In the genomic region with DNA sequence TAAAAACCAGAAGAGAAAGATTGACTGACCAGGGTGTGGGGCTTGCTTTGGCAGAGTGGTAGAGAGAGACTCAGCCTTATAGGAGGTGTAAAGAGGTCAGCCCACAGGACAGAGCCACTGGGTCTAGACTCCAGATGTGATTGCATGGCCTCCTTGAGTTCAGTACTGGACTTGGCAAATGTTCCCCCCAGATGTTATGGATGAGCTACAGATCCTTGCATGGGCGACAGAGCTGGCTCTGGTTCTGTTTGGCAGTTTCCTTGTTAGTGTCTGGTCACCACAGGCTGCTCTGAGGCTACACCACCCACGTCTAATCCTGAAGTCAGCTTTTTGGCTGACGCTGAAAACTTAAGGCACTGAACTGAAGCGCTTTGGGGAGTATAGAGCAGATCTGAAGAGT, we compare ENCODE assay signal across 19 mouse cellular contexts.
A peak's percentile ranks its signal among the peaks of the same experiment; 100 is the strongest.
DNase-seq lines count a peak whose midpoint lies in the region; ATAC-seq lines count a peak whose summit lies in the region.
"Had no signal": no experiment of that assay in that cellular context is flagged by ENCODE, and none has a peak within 500 bp of the region (broad histone marks: within the 10 kb centered on the region; RNA-seq: fewer than 3 reads in every experiment).

No protein-coding gene starts in this region.

- H3K4me2 ChIP-seq in intestine, embryonic 16.5 days (ENCODE audit: low read depth, low read length): no peak overlapping the region
- H3K4me2 ChIP-seq in intestine, embryonic 15.5 days (replicated peaks): no peak overlapping the region
- H3K4me2 ChIP-seq: embryonic facial prominence, embryonic 15.5 days; forebrain, embryonic 13.5 days; liver, embryonic 12.5 days had no signal

- H3K27ac ChIP-seq in intestine, embryonic 16.5 days (ENCODE audit: low read length): no peak overlapping the region
- no peak overlapping the region for H3K27ac ChIP-seq in intestine, embryonic 15.5 days
- H3K27ac ChIP-seq: embryonic facial prominence, embryonic 15.5 days; forebrain, embryonic 13.5 days; liver, embryonic 12.5 days had no signal

- H3K27me3 ChIP-seq in intestine, embryonic 16.5 days (replicated peaks; ENCODE audit: control insufficient read depth, insufficient read depth, low read length): no peaks in the 10 kb centered on the region
- H3K27me3 ChIP-seq in intestine, embryonic 15.5 days (replicated peaks): no peaks in the 10 kb centered on the region
- H3K27me3 ChIP-seq: embryonic facial prominence, embryonic 15.5 days; forebrain, embryonic 13.5 days; liver, embryonic 12.5 days had no signal

- WGBS in intestine, embryonic 16.5 days: 67% methylated on average over 4 of the region's 4 CpGs
- WGBS in intestine, embryonic 15.5 days: 71% methylated on average over 4 of the region's 4 CpGs

- no peak overlapping the region for H3K9ac ChIP-seq in intestine, embryonic 16.5 days (ENCODE audit: low read depth, low read length)
- no peak overlapping the region for H3K9ac ChIP-seq in intestine, embryonic 15.5 days
- H3K9ac ChIP-seq: embryonic facial prominence, embryonic 15.5 days; forebrain, embryonic 13.5 days; liver, embryonic 12.5 days had no signal

- H3K36me3 ChIP-seq in intestine, embryonic 16.5 days (ENCODE audit: control insufficient read depth, insufficient read depth, low read length): no peaks in the 10 kb centered on the region
- H3K36me3 ChIP-seq in intestine, embryonic 15.5 days: no peaks in the 10 kb centered on the region
- H3K36me3 ChIP-seq: embryonic facial prominence, embryonic 15.5 days; liver, embryonic 12.5 days had no signal

- no peaks in the 10 kb centered on the region for H3K9me3 ChIP-seq in intestine, embryonic 16.5 days (ENCODE audit: control insufficient read depth, low read length)
- H3K9me3 ChIP-seq in intestine, embryonic 15.5 days: no peaks in the 10 kb centered on the region
- H3K9me3 ChIP-seq: embryonic facial prominence, embryonic 15.5 days; forebrain, embryonic 13.5 days; liver, embryonic 12.5 days had no signal

- peak; percentile 39 for DNase-seq in urinary bladder, postnatal 14 days (ENCODE audit: low spot score)
- no peak for DNase-seq in urinary bladder, adult 2 months (ENCODE audit: low spot score)
- DNase-seq in heart, adult 9 months (ENCODE audit: low spot score in 2 of 2): peak; percentile 25 to 33
- DNase-seq in skeletal muscle tissue, adult 2 months (ENCODE audit: low read depth, low spot score): peak; percentile 49
- DNase-seq in frontal cortex, postnatal 25 days (ENCODE audit: low spot score in 2 of 2): no peak
- no peak for DNase-seq in frontal cortex, postnatal 10 days (ENCODE audit: low spot score in 2 of 2)
- DNase-seq: adrenal gland, adult 8-10 months; cerebellum, adult 18-20 months; kidney, adult 8-10 months; kidney, postnatal 36 days; spleen, adult 18-20 months; thymus, postnatal 36 days had no signal

- no peaks in the 10 kb centered on the region for H3K4me1 ChIP-seq in intestine, embryonic 16.5 days (ENCODE audit: control insufficient read depth, insufficient read depth, low read length)
- H3K4me1 ChIP-seq in intestine, embryonic 15.5 days (replicated peaks): no peaks in the 10 kb centered on the region
- H3K4me1 ChIP-seq: embryonic facial prominence, embryonic 15.5 days; forebrain, embryonic 13.5 days; liver, embryonic 12.5 days had no signal

- no peak overlapping the region for H3K4me3 ChIP-seq in intestine, embryonic 16.5 days (ENCODE audit: low read length)
- H3K4me3 ChIP-seq in intestine, embryonic 15.5 days (replicated peaks): no peak overlapping the region
- H3K4me3 ChIP-seq: embryonic facial prominence, embryonic 15.5 days; forebrain, embryonic 13.5 days; liver, embryonic 12.5 days had no signal

- ATAC-seq in intestine, embryonic 16.5 days: 0 out of 2 replicates have a peak, but pooled peaks have one; percentile 28
- ATAC-seq in intestine, embryonic 15.5 days: no peak
- ATAC-seq: forebrain, embryonic 13.5 days; hindbrain, embryonic 16.5 days; liver, embryonic 12.5 days; midbrain, embryonic 16.5 days had no signal

Comparison
In these comparisons a context has a peak if more than half of its experiments do, and no peak if none do; other contexts are left out.
1. DNase-seq: peak in urinary bladder, postnatal 14 days (single experiment), heart, adult 9 months (2 of 2) and skeletal muscle tissue, adult 2 months (single experiment); none in urinary bladder, adult 2 months (single experiment), frontal cortex, postnatal 25 days (0 of 2) and frontal cortex, postnatal 10 days (0 of 2).